Mouse (Mus musculus) forebrain, postnatal 0 days (tissue): ENCODE data around the gene Mat1a. TPM values are rescaled to one million over a fixed set of nuclear protein-coding genes. Genes with fewer than 3 reads are reported as not detected.
A peak's percentile ranks its signal among the peaks of the same experiment; 100 is the strongest.

ENCODE experiments used
- ATAC-seq: fragments of 200-750 bp; cut with Nextera tagmentation; 2 replicates; pipeline ENCODE4 v1.8.0; 2017; ENCODE audit warnings: mild to moderate bottlenecking, moderate library complexity
- DNase-seq: peaks from one replicate; pipeline ENCODE4 v3.0.0-alpha.2; 2015
- H3K27ac ChIP-seq: fragments of 300-500 bp; sonication (generic); 2 replicates; pipeline ENCODE4 v1.5.1; 2014; ENCODE audit warnings: low read depth, mild to moderate bottlenecking, antibody characterized with exemption, low read length, moderate library complexity, mixed read lengths
- H3K27me3 ChIP-seq: fragments of 300-500 bp; sonication (generic); 2 replicates; pipeline ENCODE4 v1.6.1; 2014; ENCODE audit warnings: mild to moderate bottlenecking, low read length, mixed read lengths; ENCODE audit not compliant: insufficient read depth
- H3K36me3 ChIP-seq: fragments of 300-500 bp; sonication (generic); 2 replicates; pipeline ENCODE4 v1.6.1; 2014; ENCODE audit warnings: mild to moderate bottlenecking, moderate library complexity; ENCODE audit not compliant: insufficient read depth
- H3K4me1 ChIP-seq: fragments of 300-500 bp; sonication (generic); 2 replicates; pipeline ENCODE4 v1.6.1; 2014; ENCODE audit warnings: antibody characterized with exemption; ENCODE audit not compliant: insufficient read depth
- H3K4me2 ChIP-seq: fragments of 300-500 bp; sonication (generic); 2 replicates; pipeline ENCODE4 v1.6.1; 2014; ENCODE audit warnings: low read depth, mild to moderate bottlenecking, moderate library complexity
- H3K4me3 ChIP-seq: fragments of 300-500 bp; sonication (generic); 2 replicates; pipeline ENCODE4 v1.5.1; 2014; ENCODE audit warnings: low read depth, low read length, mixed read lengths
- H3K9ac ChIP-seq: fragments of 300-500 bp; sonication (generic); 2 replicates; pipeline ENCODE4 v1.6.1; 2014; ENCODE audit warnings: mild to moderate bottlenecking
- H3K9me3 ChIP-seq: fragments of 300-500 bp; sonication (generic); 2 replicates; pipeline ENCODE4 v1.6.1; 2016; ENCODE audit warnings: low read length
- CTCF ChIP-seq: sonication (generic); IDR thresholded peaks from 2 replicates; pipeline ENCODE4 v1.5.1; 2016; ENCODE audit warnings: antibody characterized with exemption, control low read depth, low read depth
- WGBS: fragments of 180-500 bp; shearing (Covaris S2); extraction: QIAGEN DNeasy Blood & Tissue Kit; methylation state at CpG from one replicate; pipeline ENCODE4 v1.1.7; 2014; 5-methylcytosine and 5-hydroxymethylcytosine counted together
- polyA plus RNA-seq: library from polyadenylated mRNA; unstranded; fragments of >200 nt; fragmentation: Nextera tagmentation; extraction: Ambion mirVana; gene quantifications from 2 replicates; pipeline ENCODE4 v1.2.1, GENCODE M21; 2015
- total RNA-seq: library from RNA; depleted of rRNA; stranded (reverse); fragments of >200 nt; gene quantifications from 2 replicates; pipeline ENCODE4 v1.2.3, GENCODE M21; 2014

The Mat1a gene
- total and polyA plus RNA-seq, 2 experiments from 2014 or later: not detected

GRCm38 (mm10) chr14:41082408-41082807 lies 22.4 kb upstream of the Mat1a start:
- ATAC-seq: no peak
- Histone ChIP-seq H3K4me2 (no peak overlapping the region), H3K36me3 (no peaks in the 10 kb centered on the region), H3K9me3 (no peaks in the 10 kb centered on the region), H3K4me1 (no peaks in the 10 kb centered on the region), H3K4me3 (no peak overlapping the region), H3K9ac (no peak overlapping the region), H3K27ac (no peak overlapping the region), H3K27me3 (no peaks in the 10 kb centered on the region)
- DNase-seq: no peak
- TF ChIP-seq CTCF: no peak
- 94% methylated on average over 2 of the region's 2 CpGs for WGBS

DNA sequence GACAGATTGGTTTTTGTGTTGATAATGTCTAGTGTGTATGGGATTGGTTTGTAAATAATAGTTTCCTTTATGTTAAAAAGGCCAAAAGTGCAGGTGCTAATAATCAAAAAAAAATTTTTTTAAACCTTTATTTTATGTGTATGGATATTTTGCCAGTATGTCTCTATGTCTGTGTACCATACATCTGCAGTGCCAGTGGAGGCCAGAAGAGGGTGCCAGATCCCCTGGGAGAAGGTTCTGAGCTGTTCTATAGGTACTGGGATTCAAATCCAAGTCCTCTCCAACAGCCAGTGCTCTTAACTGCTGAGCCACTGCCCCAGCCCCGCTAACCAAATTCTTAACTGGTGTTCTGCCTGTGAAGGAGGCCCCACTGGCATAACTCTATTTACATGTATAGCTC lies 17.3 kb upstream of the Mat1a start:
- no peak overlapping the region for H3K9ac ChIP-seq
- no peaks in the 10 kb centered on the region for H3K4me1 ChIP-seq
- no peaks in the 10 kb centered on the region for H3K27me3 ChIP-seq
- DNase-seq (no peak), ATAC-seq (no peak)
- H3K36me3 ChIP-seq: no peaks in the 10 kb centered on the region
- no peak overlapping the region for H3K4me3 ChIP-seq
- TF ChIP-seq CTCF: peak; percentile 22; the same call in 1 of the 2 replicates
- H3K27ac ChIP-seq: no peak overlapping the region
- no peaks in the 10 kb centered on the region for H3K9me3 ChIP-seq
- 89% methylated on average over 1 of the region's 1 CpGs for WGBS
- H3K4me2 ChIP-seq: no peak overlapping the region

- no peaks in the 10 kb centered on the region for H3K9me3 ChIP-seq
- no peak overlapping the region for H3K9ac ChIP-seq
- no peaks in the 10 kb centered on the region for H3K27me3 ChIP-seq
- DNase-seq (no peak), ATAC-seq (no peak)
- H3K27ac ChIP-seq: no peak overlapping the region
- 0 out of 2 replicates have a peak, but pooled peaks have one; percentile 39 for TF ChIP-seq CTCF
- no peak overlapping the region for H3K4me2 ChIP-seq
- H3K4me1 ChIP-seq: no peaks in the 10 kb centered on the region
- H3K36me3 ChIP-seq: no peaks in the 10 kb centered on the region
- WGBS: 56% methylated on average over 8 of the region's 8 CpGs
- no peak overlapping the region for H3K4me3 ChIP-seq
These were observed 14.1 kb upstream of the Mat1a start for GRCm38 (mm10) chr14:41090777-41091176.

GRCm38 (mm10) chr14:41094114-41094513 lies 10.7 kb upstream of the Mat1a start:
- WGBS: 43% methylated on average over 1 of the region's 1 CpGs

GRCm38 (mm10) chr14:41096296-41096860 lies 8.5 kb upstream of the Mat1a start:
- Histone ChIP-seq H3K36me3 (no peaks in the 10 kb centered on the region), H3K4me3 (no peak overlapping the region), H3K4me1 (no peaks in the 10 kb centered on the region), H3K27me3 (no peaks in the 10 kb centered on the region), H3K9me3 (no peaks in the 10 kb centered on the region), H3K4me2 (no peak overlapping the region), H3K9ac (no peak overlapping the region), H3K27ac (no peak overlapping the region)
- TF ChIP-seq CTCF: no peak
- DNase-seq (no peak), ATAC-seq (no peak)
- WGBS: 90% methylated on average over 3 of the region's 3 CpGs

More at GRCm38 (mm10) chr14:41094114-41094513, 10.7 kb upstream of the Mat1a start:
- H3K27me3 ChIP-seq: no peaks in the 10 kb centered on the region
- no peaks in the 10 kb centered on the region for H3K4me1 ChIP-seq
- TF ChIP-seq CTCF: peak; percentile 76
- no peak overlapping the region for H3K4me3 ChIP-seq
- peak; percentile 50; the same call in 1 of the 2 replicates for ATAC-seq
- H3K4me2 ChIP-seq: no peak overlapping the region
- H3K9ac ChIP-seq: no peak overlapping the region
- no peaks in the 10 kb centered on the region for H3K36me3 ChIP-seq
- peak; percentile 2 for DNase-seq
- H3K9me3 ChIP-seq: no peaks in the 10 kb centered on the region
- H3K27ac ChIP-seq: no peak overlapping the region

DNA sequence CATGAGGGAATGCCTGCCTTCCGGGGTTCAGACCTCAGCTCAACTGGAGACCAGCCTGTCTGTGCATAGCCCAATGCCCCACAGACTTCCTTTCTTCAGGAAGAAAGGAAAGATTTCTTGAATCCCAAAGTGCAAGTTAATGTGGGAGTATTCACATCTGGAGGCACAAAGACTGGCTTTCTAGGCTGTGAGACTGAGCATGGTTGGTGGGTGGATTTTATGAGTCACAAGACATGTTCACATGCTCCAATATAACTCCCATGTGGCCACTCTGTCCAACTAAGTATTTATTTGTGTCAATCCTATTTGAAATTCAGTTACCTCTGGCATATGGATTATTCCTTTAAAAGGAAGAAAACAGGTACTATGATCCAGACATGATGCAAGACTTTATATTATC lies 6.1 kb upstream of the Mat1a start:
- H3K27me3 ChIP-seq: no peaks in the 10 kb centered on the region
- WGBS: 93% methylated on average over 1 of the region's 1 CpGs
- no peaks in the 10 kb centered on the region for H3K4me1 ChIP-seq
- no peaks in the 10 kb centered on the region for H3K36me3 ChIP-seq
- no peak overlapping the region for H3K27ac ChIP-seq
- no peak overlapping the region for H3K4me2 ChIP-seq
- no peak for TF ChIP-seq CTCF
- H3K9ac ChIP-seq: no peak overlapping the region
- H3K9me3 ChIP-seq: no peaks in the 10 kb centered on the region
- no peak overlapping the region for H3K4me3 ChIP-seq
- ATAC-seq: no peak
- no peak for DNase-seq

GRCm38 (mm10) chr14:41100712-41101111 lies 4.1 kb upstream of the Mat1a start:
- Histone ChIP-seq H3K27ac (no peak overlapping the region), H3K4me2 (no peak overlapping the region), H3K4me3 (no peak overlapping the region), H3K4me1 (no peaks in the 10 kb centered on the region), H3K36me3 (no peaks in the 10 kb centered on the region), H3K9me3 (no peaks in the 10 kb centered on the region), H3K9ac (no peak overlapping the region), H3K27me3 (no peaks in the 10 kb centered on the region)
- no peak for ATAC-seq
- 87% methylated on average over 3 of the region's 3 CpGs for WGBS
- TF ChIP-seq CTCF: no peak
- DNase-seq: no peak

DNA sequence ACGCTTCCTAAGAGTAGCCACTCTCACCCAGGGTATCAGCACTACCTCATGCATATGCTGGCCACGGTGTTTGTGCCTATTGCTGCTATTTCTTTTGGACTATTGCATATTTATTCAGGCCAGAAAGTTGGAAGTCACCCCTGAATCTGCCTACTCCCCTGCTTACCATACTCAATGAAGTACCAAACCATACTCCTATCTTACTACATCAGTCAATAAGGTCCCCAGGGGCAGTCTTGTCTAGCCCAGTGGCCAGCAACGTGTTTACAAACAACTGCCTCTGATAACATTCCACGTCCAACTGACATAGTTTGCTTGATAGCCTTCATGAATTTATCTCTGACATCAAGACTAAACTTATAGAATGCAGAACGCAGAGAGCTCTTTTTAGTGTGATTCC lies 3.6 kb upstream of the Mat1a start:
- WGBS: 84% methylated on average over 5 of the region's 5 CpGs
- H3K9ac ChIP-seq: no peak overlapping the region
- H3K4me1 ChIP-seq: no peaks in the 10 kb centered on the region
- H3K36me3 ChIP-seq: no peaks in the 10 kb centered on the region
- no peak overlapping the region for H3K4me2 ChIP-seq
- ATAC-seq: no peak
- no peak for TF ChIP-seq CTCF
- H3K4me3 ChIP-seq: no peak overlapping the region
- no peak overlapping the region for H3K27ac ChIP-seq
- DNase-seq: no peak
- no peaks in the 10 kb centered on the region for H3K9me3 ChIP-seq
- H3K27me3 ChIP-seq: no peaks in the 10 kb centered on the region
